Mouse (Mus musculus) urinary bladder, postnatal 10 days (tissue): Measurements from ENCODE around the gene Speer3.
"Not testable (repeated sequence)": the region's sequence is repeated elsewhere in the genome, so short reads cannot be mapped to it uniquely, and the experiment has no call there.

Source experiments
- DNase-seq: peaks from one replicate; pipeline ENCODE4 v3.0.0; 2022; ENCODE audit warnings: low spot score

The Speer3 gene

GRCm38 (mm10) chr5:13791319-13791718 lies at the start of gene Speer3:
TSS of gene Speer3 (plus strand) at chr5:13791619.
- DNase-seq: no peak

- DNase-seq: not testable (repeated sequence)
Observed at GRCm38 (mm10) chr5:13810496-13810895, 19.1 kb downstream of the Speer3 start.

GRCm38 (mm10) chr5:13825108-13825507 lies 33.7 kb downstream of the Speer3 start:
- no peak for DNase-seq

GRCm38 (mm10) chr5:13826708-13827107 lies 35.3 kb downstream of the Speer3 start:
- no peak for DNase-seq

GRCm38 (mm10) chr5:13844317-13844716 lies 52.9 kb downstream of the Speer3 start:
- no peak for DNase-seq
